Mouse (Mus musculus): ENCODE results near the gene Tuft1.

The Tuft1 gene

GRCm38 (mm10) chr3:94658740-94659095, at the start of gene Tuft1:
TSS of gene Tuft1 (minus strand) at chr3:94658872.
- WGBS, result 2% methylated on average over 23 of the region's 33 CpGs

GRCm38 (mm10) chr3:94703364-94703763, 44.7 kb upstream of the Tuft1 start:
- 25% methylated on average over 3 of the region's 3 CpGs for WGBS

DNA sequence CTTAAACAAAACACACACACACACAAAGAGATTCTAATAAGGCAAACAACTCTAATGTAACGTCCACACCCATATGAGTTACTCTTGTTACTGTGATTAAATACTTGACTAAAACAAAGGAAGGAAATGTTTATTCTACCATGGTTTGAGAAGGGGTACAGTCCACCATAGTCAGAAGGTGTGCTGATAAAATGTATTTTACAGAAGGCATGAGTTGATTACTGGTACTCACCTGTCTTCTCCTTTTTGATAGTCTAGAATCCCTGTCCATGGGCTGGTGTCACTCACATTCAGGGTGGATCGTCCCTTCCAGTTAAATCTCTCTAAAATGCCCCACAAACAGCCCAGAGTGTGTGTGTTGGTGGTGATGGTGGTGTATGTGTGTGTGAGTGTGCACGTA, 44.2 kb upstream of the Tuft1 start:
- 84% methylated on average over 3 of the region's 3 CpGs for WGBS

DNA sequence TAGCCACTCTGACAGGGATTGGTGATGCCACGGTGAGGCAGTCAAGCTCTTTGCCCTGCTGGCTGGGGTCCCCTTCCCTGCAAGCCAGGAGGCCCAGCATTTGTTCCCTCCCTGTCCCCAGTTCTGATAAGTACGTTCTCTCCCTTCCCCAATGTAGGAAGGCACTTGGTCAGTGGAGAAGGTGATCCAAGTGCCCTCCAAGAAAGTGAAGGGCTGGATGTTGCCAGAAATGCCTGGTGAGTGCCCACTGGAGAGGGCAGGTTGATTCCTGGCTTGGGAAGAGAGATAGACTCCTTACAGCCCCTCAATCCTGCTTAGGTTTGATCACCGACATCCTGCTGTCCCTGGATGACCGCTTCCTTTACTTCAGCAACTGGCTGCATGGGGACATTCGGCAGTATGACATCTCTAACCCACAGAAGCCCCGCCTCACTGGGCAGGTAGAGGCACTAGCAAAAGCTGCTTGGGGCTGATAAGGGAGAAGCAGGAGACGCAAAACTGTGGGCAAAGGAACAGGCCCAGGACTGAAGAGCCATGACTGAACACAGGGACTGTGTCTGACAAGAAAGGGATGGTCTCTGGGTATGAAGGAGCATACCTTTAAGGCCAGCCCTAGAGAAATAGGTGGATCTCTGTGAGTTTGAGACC, 43.6 kb upstream of the Tuft1 start:
- WGBS, result 94% methylated on average over 7 of the region's 7 CpGs

GRCm38 (mm10) chr3:94696257-94696656, 37.6 kb upstream of the Tuft1 start:
- 92% methylated on average over 4 of the region's 4 CpGs for WGBS

DNA sequence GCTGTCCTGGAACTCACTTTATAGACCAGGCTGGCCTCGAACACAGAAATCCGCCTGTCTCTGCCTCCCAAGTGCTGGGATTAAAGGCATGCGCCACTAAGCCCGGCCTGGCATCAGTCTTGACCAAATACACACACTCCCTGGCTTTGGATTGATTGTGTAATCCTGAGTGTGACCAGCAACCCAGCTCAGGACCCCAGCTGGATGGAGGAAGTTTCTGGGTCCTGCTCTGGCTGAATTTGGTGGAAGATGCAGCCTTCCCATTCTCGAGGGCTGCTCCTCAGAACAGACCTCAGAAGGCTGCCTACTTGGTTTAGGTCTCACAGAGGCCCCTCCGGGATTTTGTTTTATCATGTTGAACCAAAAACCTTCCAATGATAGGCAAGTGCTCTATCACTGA, 36.9 kb upstream of the Tuft1 start:
- 89% methylated on average over 6 of the region's 6 CpGs for WGBS

DNA sequence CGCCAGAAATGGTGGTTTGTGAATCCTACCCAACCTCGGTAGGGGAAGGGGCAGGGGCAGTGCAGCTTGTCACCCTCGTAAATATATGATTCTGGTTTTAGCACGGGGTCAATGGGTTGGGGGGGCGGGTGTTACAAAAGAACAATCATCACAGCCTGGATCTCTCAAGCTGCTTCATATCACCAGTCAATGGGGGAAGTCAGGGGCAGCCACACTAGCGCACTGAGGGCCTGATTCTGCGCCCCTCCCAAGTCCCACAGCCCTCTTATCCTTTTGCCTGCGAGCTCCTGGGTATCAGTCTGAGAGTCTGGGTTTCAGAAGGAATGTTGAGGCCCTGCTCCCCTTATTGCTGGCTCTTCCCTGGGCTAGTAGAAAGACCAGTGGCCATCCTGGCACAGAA, 35.2 kb upstream of the Tuft1 start:
- 79% methylated on average over 6 of the region's 8 CpGs for WGBS

- 67% methylated on average over 5 of the region's 5 CpGs for WGBS
Observed at GRCm38 (mm10) chr3:94693329-94693825, 34.7 kb upstream of the Tuft1 start, which contains the start of gene Selenbp2. TSS of gene Selenbp2 (plus strand) at chr3:94693556.

DNA sequence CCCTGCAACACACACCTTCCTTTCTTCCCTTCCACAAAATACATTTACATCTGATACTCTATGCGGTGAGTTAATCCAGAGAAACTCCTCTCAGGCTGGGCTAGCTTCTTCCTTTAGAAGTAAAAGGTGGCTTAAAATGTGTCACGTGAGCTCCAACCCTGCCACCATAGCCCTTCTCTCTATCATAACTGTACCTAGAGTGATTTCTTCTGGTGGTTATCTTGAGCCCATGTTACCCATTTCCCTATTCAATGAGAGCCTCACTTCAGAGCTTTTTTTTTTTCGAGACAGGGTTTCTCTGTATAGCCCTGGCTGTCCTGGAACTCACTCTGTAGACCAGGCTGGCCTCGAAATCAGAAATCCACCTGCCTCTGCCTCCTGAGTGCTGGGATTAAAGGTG, 33.0 kb upstream of the Tuft1 start:
- WGBS, result 87% methylated on average over 4 of the region's 4 CpGs

DNA sequence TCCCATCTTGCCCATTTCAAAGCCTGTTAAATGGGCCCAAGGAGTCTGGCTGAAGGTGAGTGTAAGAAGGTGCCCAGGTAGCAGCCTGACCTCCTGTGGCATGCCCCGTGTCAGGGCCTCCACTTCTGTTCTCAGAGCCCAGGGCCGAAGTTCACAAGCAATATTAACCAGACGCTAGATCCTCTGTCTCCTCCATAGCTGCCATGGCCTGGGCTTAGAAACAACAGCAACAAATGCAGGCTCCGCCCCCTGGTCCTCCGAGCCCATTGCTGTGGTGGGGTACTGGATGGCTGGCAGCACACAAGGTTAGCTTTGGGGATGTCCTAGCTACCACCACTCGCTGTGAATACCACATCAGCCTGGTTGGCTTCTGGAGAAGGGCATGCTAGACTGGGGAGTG, 31.5 kb upstream of the Tuft1 start:
- 74% methylated on average over 6 of the region's 6 CpGs for WGBS

DNA sequence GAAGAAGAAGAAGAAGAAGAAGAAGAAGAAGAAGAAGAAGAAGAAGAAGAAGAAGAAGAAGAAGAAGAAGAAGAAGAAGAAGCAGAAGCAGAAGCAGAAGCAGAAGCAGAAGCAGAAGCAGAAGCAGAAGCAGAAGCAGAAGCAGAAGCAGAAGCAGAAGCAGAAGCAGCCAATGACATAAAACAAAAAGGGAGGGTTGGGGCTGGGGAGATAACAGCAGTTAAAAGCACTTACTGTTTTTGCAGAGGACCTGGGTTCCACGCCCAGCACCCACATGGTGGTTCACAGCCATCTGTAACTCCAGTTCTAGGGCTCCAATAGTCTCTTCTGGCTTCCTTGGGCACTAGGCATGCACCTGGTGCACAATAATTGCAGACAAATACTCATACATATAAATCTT, 30.5 kb upstream of the Tuft1 start:
- 79% methylated on average over 1 of the region's 1 CpGs for WGBS

GRCm38 (mm10) chr3:94688698-94689097, 30.0 kb upstream of the Tuft1 start:
- WGBS, result 83% methylated on average over 3 of the region's 3 CpGs

DNA sequence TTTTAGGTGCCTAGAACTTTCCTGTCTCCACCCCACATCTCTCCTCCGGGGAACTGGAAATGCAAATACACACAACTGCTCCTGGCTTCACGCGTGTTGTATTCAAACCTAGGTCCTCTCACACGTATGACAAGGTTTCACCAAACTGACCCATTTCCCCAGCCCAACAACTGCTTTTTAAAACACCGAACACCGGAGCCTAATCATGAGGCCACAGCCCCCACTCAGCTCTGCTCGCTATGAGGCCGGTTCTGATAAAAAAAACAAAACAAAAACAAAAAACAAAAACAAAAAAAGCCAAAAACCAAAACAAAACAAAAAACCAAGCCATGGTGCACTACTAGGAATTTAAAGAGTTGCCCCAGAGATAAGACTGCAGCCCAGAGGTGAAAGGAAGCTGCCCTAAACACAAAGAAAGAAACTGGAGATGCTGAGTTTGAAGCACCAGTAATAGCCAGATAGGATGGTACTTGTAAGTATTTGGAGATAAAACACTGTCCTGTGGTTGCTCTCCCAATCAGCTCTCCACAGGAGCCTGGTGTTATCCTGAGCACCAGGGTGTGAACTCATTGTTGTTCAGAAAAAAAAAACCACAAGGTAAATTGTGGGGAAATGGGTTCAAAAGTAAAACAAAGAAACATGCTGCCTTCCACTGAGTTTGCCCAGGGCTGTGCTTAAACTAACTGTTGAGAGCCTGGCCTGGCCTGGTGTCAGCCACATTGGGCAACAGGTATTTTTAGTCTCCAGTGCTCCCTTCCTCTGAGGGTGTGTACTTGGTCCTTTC, 27.5 kb upstream of the Tuft1 start:
- 90% methylated on average over 8 of the region's 8 CpGs for WGBS

DNA sequence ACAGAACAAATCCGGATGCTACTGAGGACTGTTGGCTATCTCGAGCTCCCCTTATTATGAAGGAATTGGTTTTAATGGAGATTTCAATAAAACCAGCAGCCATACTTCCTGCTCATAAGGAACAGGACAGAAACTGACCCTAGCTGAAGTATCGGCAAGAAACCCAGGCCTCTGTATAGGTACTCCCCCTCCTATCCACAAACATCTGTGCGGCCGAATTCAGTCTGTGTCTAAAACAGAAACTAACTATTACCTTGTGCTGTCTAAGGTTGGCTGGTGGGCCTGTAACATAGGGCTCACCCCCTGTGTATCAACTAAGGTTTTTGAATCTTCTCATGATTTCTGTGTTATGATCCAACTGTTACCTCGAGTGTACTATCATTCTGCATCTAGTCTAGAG, 25.0 kb upstream of the Tuft1 start:
- WGBS, result 93% methylated on average over 6 of the region's 6 CpGs

- 92% methylated on average over 16 of the region's 16 CpGs for WGBS
Observed at GRCm38 (mm10) chr3:94680783-94681182, 22.1 kb upstream of the Tuft1 start.

- 93% methylated on average over 12 of the region's 12 CpGs for WGBS
Observed at GRCm38 (mm10) chr3:94680032-94680431, 21.4 kb upstream of the Tuft1 start.

- 80% methylated on average over 8 of the region's 8 CpGs for WGBS
Observed at GRCm38 (mm10) chr3:94679351-94679841, 20.7 kb upstream of the Tuft1 start.

DNA sequence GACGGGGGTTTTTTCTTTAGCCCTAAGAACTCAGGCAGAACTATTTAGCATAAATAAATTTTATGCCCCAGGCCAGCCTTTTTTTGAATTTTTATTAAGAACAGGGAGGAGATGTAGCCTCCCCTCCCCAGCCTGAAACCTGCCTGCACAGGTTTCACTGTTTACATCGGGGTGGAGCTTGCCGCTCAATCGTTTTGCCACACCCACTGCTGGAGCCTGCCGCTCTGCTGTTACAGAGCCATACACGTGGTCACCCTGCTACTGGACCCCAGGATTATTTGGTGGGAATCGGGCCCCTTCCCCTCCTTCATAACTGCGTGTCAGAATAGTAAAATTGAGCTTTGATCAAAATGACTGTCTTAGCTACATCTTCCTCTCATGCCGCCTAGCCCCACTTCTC, 16.4 kb upstream of the Tuft1 start:
- WGBS, result 87% methylated on average over 9 of the region's 9 CpGs

DNA sequence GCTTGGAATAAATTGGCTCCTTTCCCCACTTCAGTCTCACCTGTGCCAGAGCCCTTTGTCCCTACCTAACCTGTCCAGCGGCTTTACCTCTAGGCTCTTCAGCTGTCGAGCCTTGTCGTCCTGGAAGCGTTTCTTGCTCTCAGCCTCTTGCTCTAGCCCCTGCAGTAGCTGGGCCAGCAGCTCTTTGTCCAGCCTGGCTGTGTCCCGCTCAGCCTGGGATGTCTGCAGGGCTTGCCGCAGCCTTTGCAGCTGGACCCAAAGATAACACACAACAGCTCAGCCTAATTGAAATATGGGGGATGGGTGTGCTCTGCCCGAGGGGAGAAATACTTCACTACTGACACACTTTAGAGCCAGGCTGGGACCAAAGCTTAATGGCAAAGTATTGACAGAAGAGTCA, 7.2 kb upstream of the Tuft1 start:
- 50% methylated on average over 7 of the region's 7 CpGs for WGBS

- WGBS, result 67% methylated on average over 5 of the region's 5 CpGs
Observed at GRCm38 (mm10) chr3:94665060-94665802, 6.6 kb upstream of the Tuft1 start.

GRCm38 (mm10) chr3:94660841-94661240, 2.2 kb upstream of the Tuft1 start:
- WGBS, result 94% methylated on average over 2 of the region's 2 CpGs

- WGBS, result 37% methylated on average over 8 of the region's 10 CpGs
Observed at GRCm38 (mm10) chr3:94659142-94659748, 573 bp upstream of the Tuft1 start.

Data from cerebral cortex, adult 2 months (tissue).